Mouse (Mus musculus): ENCODE data around the gene Tsfm.

DNA sequence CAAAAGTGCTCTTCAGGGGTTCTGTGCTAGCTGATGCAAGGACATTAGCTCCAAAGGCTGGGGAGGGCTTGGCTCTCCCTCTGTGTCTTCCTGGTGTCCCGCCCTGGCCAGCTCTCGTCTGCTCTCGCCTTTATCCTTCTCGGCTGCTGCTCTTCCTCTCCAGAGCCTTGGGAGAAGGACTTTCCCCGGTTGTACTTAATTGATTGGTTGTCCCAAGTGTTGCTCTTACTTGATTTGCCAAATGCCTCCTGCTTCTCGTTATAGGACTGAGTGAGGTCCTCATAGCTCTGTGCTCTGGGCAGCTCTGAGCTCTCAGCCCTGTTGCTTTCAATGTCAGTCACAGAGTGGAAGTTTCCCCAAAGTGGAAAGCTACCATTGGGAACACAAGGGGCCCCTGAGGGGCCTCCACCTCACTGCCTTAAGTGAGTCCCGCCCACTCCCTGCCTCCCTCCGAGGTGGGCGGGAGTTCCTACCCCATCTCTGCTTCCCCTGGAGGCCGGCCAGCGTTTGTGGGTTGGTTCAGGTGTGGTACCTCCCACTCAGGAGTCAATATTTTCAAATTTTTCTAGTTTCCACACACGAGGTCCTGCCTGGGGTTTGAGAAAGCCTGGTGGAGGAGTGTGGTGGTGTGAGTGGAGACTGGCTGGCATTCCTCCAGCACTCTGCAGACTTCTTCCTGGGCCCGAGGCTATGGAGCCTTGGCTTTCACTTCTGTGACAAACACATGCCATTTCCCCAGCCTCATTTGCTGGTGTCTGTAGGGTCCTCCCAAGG, 33.1 kb downstream of the Tsfm start:
- no peak for TF ChIP-seq CTCF (IDR thresholded peaks at IDR 0.05; ENCODE audit: borderline replicate concordance, insufficient read depth, low read depth, low read length)
- TF ChIP-seq POLR2A (IDR thresholded peaks at IDR 0.05; ENCODE audit: borderline replicate concordance, insufficient read depth, low read length) = no peak
